Mouse (Mus musculus): ENCODE results near the gene Myom1. TPM values are rescaled to one million over a fixed set of nuclear protein-coding genes. Genes with fewer than 3 reads are reported as not detected.

The Myom1 gene
- polyA plus RNA-seq, 1 experiment: not detected

DNA sequence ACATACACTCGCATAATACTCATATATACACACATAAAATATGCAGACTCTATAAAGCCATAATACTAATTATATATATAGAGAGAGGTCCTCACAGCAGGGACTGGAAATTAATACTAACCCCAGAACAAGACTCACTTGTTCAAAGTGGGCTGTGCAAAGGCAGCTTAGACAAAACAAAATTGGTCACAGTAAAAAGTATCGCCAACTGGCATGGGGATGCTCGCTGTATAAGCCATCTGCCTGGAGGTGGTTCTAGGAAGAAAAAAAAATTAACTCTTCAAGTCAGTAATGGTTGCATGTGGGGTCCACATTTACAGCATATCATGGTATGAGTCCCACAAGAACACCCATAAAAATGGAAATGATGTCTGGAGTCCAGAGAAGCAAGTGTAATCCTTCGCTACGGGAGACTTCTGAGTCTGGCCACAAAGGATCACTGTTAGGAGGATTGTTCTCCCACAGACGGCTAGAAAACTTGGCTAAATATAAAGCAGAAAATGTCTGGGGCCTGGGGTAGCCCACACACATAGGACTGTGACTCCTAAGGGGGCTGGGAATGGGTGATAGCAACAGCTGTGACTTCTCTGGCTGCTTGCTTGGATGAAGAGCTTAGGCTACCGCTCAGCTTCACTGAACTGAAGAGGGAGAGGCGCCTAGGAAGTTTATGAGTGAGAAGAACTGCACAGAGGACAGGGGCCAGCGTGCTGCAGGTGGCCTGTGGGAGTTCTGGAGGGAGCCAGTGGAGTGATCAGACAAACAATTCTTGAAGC is 127.2 kb downstream of the Myom1 start:
- Histone ChIP-seq H3K36me3 (ENCODE audit: control insufficient read depth) (no peaks in the 10 kb centered on the region), H3K4me1 (ENCODE audit: control insufficient read depth) (peaks cover 4% of the 10 kb centered on the region), H3K27me3 (ENCODE audit: control insufficient read depth) (no peaks in the 10 kb centered on the region), H3K4me3 (replicated peaks) (no peak overlapping the region), H3K9me3 (ENCODE audit: control insufficient read depth, low read length) (peaks cover 2% of the 10 kb centered on the region)
- TF ChIP-seq GATA1 (IDR thresholded peaks at IDR 0.05; ENCODE audit: low read length): no peak
- TF ChIP-seq TAL1 (IDR thresholded peaks at IDR 0.05; ENCODE audit: low read length): no peak

DNA sequence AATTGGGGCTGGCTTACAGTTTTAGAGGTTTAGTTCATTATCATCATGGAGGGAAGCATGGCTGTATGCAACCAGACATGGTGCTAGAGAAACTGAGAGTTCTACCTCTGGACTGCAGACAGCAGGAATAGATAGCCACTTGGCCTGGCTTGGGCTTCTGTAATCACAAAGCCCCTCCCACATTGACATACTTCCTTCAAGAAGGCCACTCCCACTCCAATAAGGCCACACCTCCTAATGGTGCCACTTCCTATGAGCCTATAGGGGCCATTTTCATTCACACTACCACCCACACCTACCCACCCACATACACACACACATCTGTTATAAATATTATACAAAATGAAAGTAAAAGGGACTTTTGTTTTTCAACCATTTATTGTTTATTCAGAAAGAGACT is 129.8 kb downstream of the Myom1 start:
- Histone ChIP-seq H3K4me3 (replicated peaks) (no peak overlapping the region), H3K4me1 (ENCODE audit: control insufficient read depth) (peaks cover 12% of the 10 kb centered on the region), H3K36me3 (ENCODE audit: control insufficient read depth) (no peaks in the 10 kb centered on the region), H3K9me3 (ENCODE audit: control insufficient read depth, low read length) (peaks cover 2% of the 10 kb centered on the region), H3K27me3 (ENCODE audit: control insufficient read depth) (no peaks in the 10 kb centered on the region)
- TF ChIP-seq GATA1 (IDR thresholded peaks at IDR 0.05; ENCODE audit: low read length) (no peak), TAL1 (IDR thresholded peaks at IDR 0.05; ENCODE audit: low read length) (no peak)

DNA sequence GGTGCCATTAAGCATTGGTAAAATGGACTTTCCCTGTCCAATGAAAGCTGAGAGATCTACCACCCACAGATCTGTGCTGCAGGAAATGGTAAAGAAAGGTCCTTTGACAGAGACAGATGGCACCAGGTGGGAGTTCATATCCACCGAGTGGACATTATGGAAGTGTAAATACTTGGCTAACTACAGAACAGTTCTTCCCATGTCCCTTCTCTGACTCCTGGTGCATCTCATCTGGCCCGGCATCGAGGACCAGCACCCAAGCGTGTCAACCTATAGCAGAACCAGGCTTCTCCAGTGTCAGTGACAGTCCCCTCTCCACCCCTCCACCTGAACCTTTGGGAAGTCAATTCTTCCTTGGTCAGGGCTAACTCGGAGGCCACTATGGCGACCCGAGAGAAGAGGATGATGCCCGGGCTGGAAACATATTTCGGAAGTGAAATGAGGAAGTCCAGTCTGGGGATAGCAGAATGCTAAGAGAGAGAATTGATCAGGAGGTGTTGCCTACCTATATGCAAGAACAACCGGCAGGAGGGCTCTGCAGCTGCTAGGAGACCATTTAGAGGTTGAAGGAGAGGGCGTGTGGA is 130.5 kb downstream of the Myom1 start:
- Histone ChIP-seq H3K4me3 (replicated peaks) (no peak overlapping the region), H3K27me3 (ENCODE audit: control insufficient read depth) (no peaks in the 10 kb centered on the region), H3K9me3 (ENCODE audit: control insufficient read depth, low read length) (peaks cover 2% of the 10 kb centered on the region), H3K4me1 (ENCODE audit: control insufficient read depth) (peaks cover 12% of the 10 kb centered on the region), H3K36me3 (ENCODE audit: control insufficient read depth) (no peaks in the 10 kb centered on the region)
- TF ChIP-seq TAL1 (IDR thresholded peaks at IDR 0.05; ENCODE audit: low read length) (no peak), GATA1 (IDR thresholded peaks at IDR 0.05; ENCODE audit: low read length) (no peak)

DNA sequence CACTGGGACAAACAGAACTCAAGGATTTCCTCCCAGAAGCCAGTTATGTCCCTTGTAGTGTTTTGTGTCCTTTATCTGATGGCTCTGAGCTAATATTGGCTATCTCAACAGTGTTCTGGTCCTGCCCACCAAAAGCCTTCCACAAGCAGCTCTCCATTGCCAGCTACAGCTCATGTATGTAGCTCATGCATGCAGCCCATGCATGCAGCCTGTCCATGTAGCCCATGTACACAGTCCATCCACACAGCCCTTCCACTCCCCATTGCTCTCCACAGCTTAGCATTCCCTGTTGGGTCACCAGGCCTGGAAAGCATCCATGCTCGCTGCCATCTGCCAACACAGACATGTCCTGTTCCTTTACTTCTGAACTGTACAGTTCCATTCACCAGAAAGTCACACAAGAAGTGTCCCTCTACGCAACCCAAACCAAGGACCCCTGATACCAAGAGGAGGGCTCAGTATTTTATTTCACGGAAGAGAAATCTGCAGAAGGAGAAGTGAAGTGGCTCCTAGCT is 132.1 kb downstream of the Myom1 start:
- Histone ChIP-seq H3K4me3 (replicated peaks) (no peak overlapping the region), H3K36me3 (ENCODE audit: control insufficient read depth) (no peaks in the 10 kb centered on the region), H3K27me3 (ENCODE audit: control insufficient read depth) (no peaks in the 10 kb centered on the region), H3K4me1 (ENCODE audit: control insufficient read depth) (peaks cover 12% of the 10 kb centered on the region), H3K9me3 (ENCODE audit: control insufficient read depth, low read length) (peaks cover 2% of the 10 kb centered on the region)
- TF ChIP-seq TAL1 (IDR thresholded peaks at IDR 0.05; ENCODE audit: low read length) (no peak), GATA1 (IDR thresholded peaks at IDR 0.05; ENCODE audit: low read length) (no peak)

DNA sequence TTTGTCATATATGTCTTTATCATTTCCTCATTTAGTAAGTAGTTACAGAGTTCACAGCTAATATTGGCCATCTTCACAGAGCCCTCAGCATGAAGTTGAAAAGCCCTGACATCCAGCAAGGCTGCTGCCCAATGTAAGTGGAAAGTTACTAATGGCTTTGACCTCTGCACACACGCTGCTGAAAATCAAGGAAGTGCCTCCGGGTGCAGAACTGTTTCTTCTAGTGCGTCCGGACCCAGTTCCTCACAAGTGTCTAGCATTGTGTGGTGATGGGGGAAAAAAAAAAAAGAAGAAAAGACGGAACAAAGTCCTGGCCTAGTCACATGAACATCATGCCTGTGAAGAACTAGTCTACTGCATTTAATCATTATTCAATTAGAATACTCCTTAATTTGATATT is 132.7 kb downstream of the Myom1 start:
- Histone ChIP-seq H3K36me3 (ENCODE audit: control insufficient read depth) (no peaks in the 10 kb centered on the region), H3K4me3 (replicated peaks) (no peak overlapping the region), H3K9me3 (ENCODE audit: control insufficient read depth, low read length) (peaks cover 2% of the 10 kb centered on the region), H3K4me1 (ENCODE audit: control insufficient read depth) (peaks cover 12% of the 10 kb centered on the region), H3K27me3 (ENCODE audit: control insufficient read depth) (no peaks in the 10 kb centered on the region)
- no peak for TF ChIP-seq TAL1 (IDR thresholded peaks at IDR 0.05; ENCODE audit: low read length)
- no peak for TF ChIP-seq GATA1 (IDR thresholded peaks at IDR 0.05; ENCODE audit: low read length)

DNA sequence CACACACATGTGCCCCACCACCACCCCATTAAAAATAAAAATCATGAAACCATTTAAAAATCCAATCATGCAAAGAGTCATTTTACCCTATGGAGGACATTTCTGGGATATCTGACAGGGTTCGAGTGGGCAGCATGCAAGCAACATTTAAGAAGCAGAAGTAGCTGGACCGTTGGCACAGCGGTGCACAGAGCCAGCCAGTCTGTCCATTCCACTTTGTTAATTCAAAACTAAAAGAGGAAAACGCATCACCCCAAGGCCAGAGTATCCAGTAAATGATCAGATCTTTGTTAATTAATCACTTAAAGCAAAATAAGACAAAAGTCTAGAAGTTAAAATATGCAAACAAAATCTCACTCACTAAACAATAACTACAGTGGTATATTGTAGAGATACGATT is 133.4 kb downstream of the Myom1 start:
- no peak for TF ChIP-seq GATA1 (IDR thresholded peaks at IDR 0.05; ENCODE audit: low read length)
- TF ChIP-seq TAL1 (IDR thresholded peaks at IDR 0.05; ENCODE audit: low read length): no peak
- no peak overlapping the region for H3K4me3 ChIP-seq (replicated peaks)
- peaks cover 12% of the 10 kb centered on the region for H3K4me1 ChIP-seq (ENCODE audit: control insufficient read depth)
- H3K27me3 ChIP-seq (ENCODE audit: control insufficient read depth): no peaks in the 10 kb centered on the region
- H3K36me3 ChIP-seq (ENCODE audit: control insufficient read depth): no peaks in the 10 kb centered on the region
- peaks cover 2% of the 10 kb centered on the region for H3K9me3 ChIP-seq (ENCODE audit: control insufficient read depth, low read length)

DNA sequence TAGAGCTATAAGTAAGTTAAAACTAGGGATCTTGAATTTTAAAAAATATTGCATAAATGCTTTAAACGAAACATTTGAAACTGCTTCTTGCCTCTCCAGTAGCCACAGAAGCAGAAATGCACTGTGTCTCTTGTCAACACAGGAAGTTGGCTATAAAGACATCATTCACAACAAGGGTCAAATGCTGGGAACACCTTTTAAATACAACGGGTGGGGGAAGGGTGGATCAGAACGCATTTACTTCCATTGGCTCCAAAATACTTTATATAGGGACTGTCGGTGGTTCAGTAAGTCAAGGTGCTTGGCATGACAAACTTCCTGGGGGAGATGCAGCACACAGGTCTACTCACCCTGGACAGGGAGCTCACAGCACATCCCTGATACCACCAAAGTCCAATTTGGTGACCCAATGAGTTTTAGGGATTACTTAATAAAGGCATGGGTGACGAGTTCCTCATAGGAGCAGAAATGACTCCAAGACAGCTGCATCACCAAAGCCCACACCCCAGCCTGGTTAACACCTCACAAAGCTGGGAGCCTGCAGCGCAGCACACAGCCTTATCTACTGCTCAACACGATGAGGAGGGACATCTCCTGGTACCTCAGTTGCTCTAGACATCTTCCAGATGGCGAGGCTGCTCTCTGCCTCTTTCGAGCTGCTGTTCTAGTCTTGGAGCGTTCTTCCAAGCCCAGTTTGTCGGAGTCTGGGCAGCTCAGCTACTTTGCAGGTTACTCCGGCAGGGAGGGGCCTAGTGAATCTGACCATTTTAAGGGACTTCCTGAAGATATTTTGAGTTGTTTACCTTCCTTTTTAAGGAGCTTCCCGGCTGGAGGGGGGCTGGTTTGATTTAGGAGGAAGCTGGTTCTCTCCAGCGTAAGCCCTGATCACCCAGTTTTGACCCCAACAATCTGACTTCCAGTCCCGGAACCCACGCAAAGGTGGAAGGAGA is 134.2 kb downstream of the Myom1 start:
- Histone ChIP-seq H3K9me3 (ENCODE audit: control insufficient read depth, low read length) (peaks cover 2% of the 10 kb centered on the region), H3K27me3 (ENCODE audit: control insufficient read depth) (no peaks in the 10 kb centered on the region), H3K4me1 (ENCODE audit: control insufficient read depth) (peaks cover 12% of the 10 kb centered on the region), H3K36me3 (ENCODE audit: control insufficient read depth) (no peaks in the 10 kb centered on the region), H3K4me3 (replicated peaks) (no peak overlapping the region)
- no peak for TF ChIP-seq TAL1 (IDR thresholded peaks at IDR 0.05; ENCODE audit: low read length)
- TF ChIP-seq GATA1 (IDR thresholded peaks at IDR 0.05; ENCODE audit: low read length): no peak

DNA sequence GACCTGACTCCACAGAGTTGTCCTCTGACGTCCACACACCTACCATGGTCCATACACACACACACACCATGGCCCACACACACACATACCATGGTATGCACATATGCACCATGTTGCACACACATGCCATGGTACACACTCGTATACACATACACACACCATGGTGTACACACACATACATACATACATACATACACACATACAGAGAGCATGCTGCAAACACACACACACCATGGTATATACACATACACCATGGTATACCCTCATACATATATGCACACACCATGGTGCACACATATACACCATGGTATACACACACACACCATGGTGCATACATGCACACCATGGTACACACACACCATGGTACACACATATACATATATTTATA is 134.9 kb downstream of the Myom1 start:
- H3K27me3 ChIP-seq (ENCODE audit: control insufficient read depth): no peaks in the 10 kb centered on the region
- no peak for TF ChIP-seq TAL1 (IDR thresholded peaks at IDR 0.05; ENCODE audit: low read length)
- no peak for TF ChIP-seq GATA1 (IDR thresholded peaks at IDR 0.05; ENCODE audit: low read length)
- peaks cover 10% of the 10 kb centered on the region for H3K4me1 ChIP-seq (ENCODE audit: control insufficient read depth)
- H3K9me3 ChIP-seq (ENCODE audit: control insufficient read depth, low read length): no peaks in the 10 kb centered on the region; the same call in 1 of the 2 replicates
- no peak overlapping the region for H3K4me3 ChIP-seq (replicated peaks)
- no peaks in the 10 kb centered on the region for H3K36me3 ChIP-seq (ENCODE audit: control insufficient read depth)

DNA sequence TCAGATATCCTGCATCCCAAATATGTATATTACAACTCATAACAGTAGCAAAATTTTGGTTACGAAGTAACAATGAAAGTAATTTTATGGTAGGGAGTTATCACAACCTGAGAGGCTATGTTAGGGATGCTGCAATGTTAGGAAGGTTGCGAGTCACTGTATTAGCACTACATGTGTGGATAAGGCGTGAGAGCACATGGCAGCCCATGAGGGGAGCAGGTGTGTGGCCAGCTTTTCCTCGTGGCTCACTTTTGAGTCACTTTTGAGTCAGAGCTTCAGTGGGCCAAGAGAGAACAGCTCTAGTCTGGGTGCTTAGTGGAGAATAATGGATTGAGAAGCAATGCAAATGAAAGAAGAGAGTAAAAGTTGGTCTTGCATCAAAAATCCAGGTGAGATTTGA is 139.6 kb downstream of the Myom1 start:
- no peaks in the 10 kb centered on the region for H3K9me3 ChIP-seq (ENCODE audit: control insufficient read depth, low read length)
- no peaks in the 10 kb centered on the region for H3K27me3 ChIP-seq (ENCODE audit: control insufficient read depth)
- no peaks in the 10 kb centered on the region for H3K36me3 ChIP-seq (ENCODE audit: control insufficient read depth)
- H3K4me3 ChIP-seq (replicated peaks): no peak overlapping the region
- TF ChIP-seq TAL1 (IDR thresholded peaks at IDR 0.05; ENCODE audit: low read length): no peak
- TF ChIP-seq GATA1 (IDR thresholded peaks at IDR 0.05; ENCODE audit: low read length): no peak
- peaks cover 36% of the 10 kb centered on the region for H3K4me1 ChIP-seq (ENCODE audit: control insufficient read depth)

All from erythroblast, embryonic 14.5 days (primary cell).